Mouse (Mus musculus) G1E-ER4 (cell line): ENCODE results near the gene Aasdh. TPM values are rescaled to one million over a fixed set of nuclear protein-coding genes. Genes with fewer than 3 reads are reported as not detected.

Source experiments
- GATA1 ChIP-seq: IDR thresholded peaks from one replicate; pipeline ENCODE4 v1.8.0; 2012; ENCODE audit warnings: low read length, inconsistent platforms
- polyA plus RNA-seq: library from polyadenylated mRNA; stranded (reverse); fragments of >175 nt; gene quantifications from 2 replicates; pipeline ENCODE4 v1.2.3, GENCODE M21; 2012

Aasdh gene
- polyA plus RNA-seq, 1 experiment = 3.8 TPM

GRCm38 (mm10) chr5:76857103-76858015 lies 48.0 kb downstream of the Aasdh start:
- TF ChIP-seq GATA1 = no peak

GRCm38 (mm10) chr5:76855829-76856600 lies 49.3 kb downstream of the Aasdh start:
- TF ChIP-seq GATA1 = no peak

GRCm38 (mm10) chr5:76853549-76853948 lies 51.8 kb downstream of the Aasdh start:
- TF ChIP-seq GATA1 = no peak

- TF ChIP-seq GATA1 = no peak
Observed at GRCm38 (mm10) chr5:76851316-76851715, 54.0 kb downstream of the Aasdh start.

- TF ChIP-seq GATA1 = no peak
Observed at GRCm38 (mm10) chr5:76847106-76847505, 58.2 kb downstream of the Aasdh start.

GRCm38 (mm10) chr5:76844618-76845186 lies 60.6 kb downstream of the Aasdh start:
- no peak for TF ChIP-seq GATA1

- TF ChIP-seq GATA1 = no peak
Observed at GRCm38 (mm10) chr5:76843851-76844419, 61.4 kb downstream of the Aasdh start.

- no peak for TF ChIP-seq GATA1
Observed at GRCm38 (mm10) chr5:76843448-76843847, 61.9 kb downstream of the Aasdh start.

GRCm38 (mm10) chr5:76841859-76842258 lies 63.5 kb downstream of the Aasdh start:
- TF ChIP-seq GATA1 = no peak

- no peak for TF ChIP-seq GATA1
Observed at GRCm38 (mm10) chr5:76839786-76840185, 65.5 kb downstream of the Aasdh start.

GRCm38 (mm10) chr5:76837018-76837417 lies 68.3 kb downstream of the Aasdh start:
- TF ChIP-seq GATA1 = no peak

- no peak for TF ChIP-seq GATA1
Observed at GRCm38 (mm10) chr5:76832529-76833210, 72.6 kb downstream of the Aasdh start.

- no peak for TF ChIP-seq GATA1
Observed at GRCm38 (mm10) chr5:76828527-76829240, 76.6 kb downstream of the Aasdh start.

Other genes with a start within 250 kb of the Aasdh start
- 83.3 and 88.0 TPM in 2 replicates for gene C530008M17Rik, start 249.0 kb downstream of the Aasdh start, polyA plus RNA-seq
- 19.1 and 22.6 TPM in 2 replicates for gene Paics, start 45.8 kb upstream of the Aasdh start, polyA plus RNA-seq
- gene Ppat, start 46.1 kb upstream of the Aasdh start, polyA plus RNA-seq = 25.8 and 31.2 TPM in 2 replicates
- gene Srp72, start 69.2 kb upstream of the Aasdh start, polyA plus RNA-seq = 83.0 and 117 TPM in 2 replicates
- gene Arl9, start 98.5 kb upstream of the Aasdh start, polyA plus RNA-seq = not detected in 2 replicates
- not detected in 2 replicates for gene Thegl, start 110.5 kb upstream of the Aasdh start, polyA plus RNA-seq
- gene Hopx, start 209.6 kb upstream of the Aasdh start, polyA plus RNA-seq = not detected in 2 replicates